ENCODE assay signal across 11 mouse cellular contexts in genomic region chr8:78720041-78720414, GRCm38 (mm10).
DNase-seq lines count a peak whose midpoint lies in the region; ATAC-seq lines count a peak whose summit lies in the region.
"Had no signal": no experiment of that assay in that cellular context is flagged by ENCODE, and none has a peak within 500 bp of the region (broad histone marks: within the 10 kb centered on the region; RNA-seq: fewer than 3 reads in every experiment).

No protein-coding gene starts in this region.

- no peak for DNase-seq in heart, adult 18-20 months
- DNase-seq in limb, embryonic 10.5 days (ENCODE audit: low spot score) = no peak
- DNase-seq in mesoderm, embryonic 11.5 days (ENCODE audit: low read depth, low spot score) = peak; percentile 34
- DNase-seq in urinary bladder, adult 18-20 months (ENCODE audit: low spot score in 2 of 2) = no peak
- DNase-seq in cerebellum, postnatal 4 days (ENCODE audit: low spot score in 2 of 2) = no peak
- DNase-seq: adrenal gland, adult 2 months; kidney, postnatal 25 days; thymus, postnatal 25 days had no signal

- 62% methylated on average over 8 of the region's 8 CpGs for WGBS in heart, embryonic 15.5 days
- WGBS in limb, embryonic 10.5 days = 65% methylated on average over 8 of the region's 8 CpGs

- H3K27ac ChIP-seq in heart, embryonic 15.5 days = peak overlapping the region; percentile 18
- H3K27ac ChIP-seq in brown adipose tissue, adult 24 weeks (replicated peaks; ENCODE audit: low read depth, low read length) = peak overlapping the region; percentile 45; the same call in 1 of the 2 replicates
- H3K27ac ChIP-seq in limb, embryonic 10.5 days = peak overlapping the region; percentile 76
- H3K27ac ChIP-seq: limb, embryonic 15.5 days had no signal

- H3K9me3 ChIP-seq in heart, embryonic 15.5 days (replicated peaks) = no peaks in the 10 kb centered on the region
- H3K9me3 ChIP-seq in limb, embryonic 10.5 days (replicated peaks) = no peaks in the 10 kb centered on the region; the same call in 1 of the 2 replicates
- H3K9me3 ChIP-seq: limb, embryonic 15.5 days had no signal

- ATAC-seq in heart, embryonic 15.5 days (replicated peaks; ENCODE audit: insufficient number of reproducible peaks, insufficient read depth, low FRiP score, low read depth) = no peak

- no peak overlapping the region for H3K4me2 ChIP-seq in heart, embryonic 15.5 days
- H3K4me2 ChIP-seq: limb, embryonic 15.5 days had no signal

- H3K36me3 ChIP-seq in heart, embryonic 15.5 days = no peaks in the 10 kb centered on the region
- H3K36me3 ChIP-seq in limb, embryonic 10.5 days = peaks cover 7% of the 10 kb centered on the region

- H3K4me1 ChIP-seq in heart, embryonic 15.5 days (replicated peaks) = peaks cover 23% of the 10 kb centered on the region
- peaks cover 14% of the 10 kb centered on the region; the same call in 1 of the 2 replicates for H3K4me1 ChIP-seq in brown adipose tissue, adult 24 weeks (ENCODE audit: control insufficient read depth, insufficient read depth, insufficient read length, low read length)
- peaks cover 16% of the 10 kb centered on the region for H3K4me1 ChIP-seq in limb, embryonic 10.5 days
- H3K4me1 ChIP-seq: limb, embryonic 15.5 days had no signal

- no peak overlapping the region for H3K4me3 ChIP-seq in heart, embryonic 15.5 days
- H3K4me3 ChIP-seq in brown adipose tissue, adult 24 weeks (ENCODE audit: insufficient read depth, low read depth, low read length) = no peak overlapping the region
- H3K4me3 ChIP-seq in limb, embryonic 10.5 days = no peak overlapping the region
- H3K4me3 ChIP-seq: limb, embryonic 15.5 days had no signal

- H3K9ac ChIP-seq in heart, embryonic 15.5 days = no peak overlapping the region
- H3K9ac ChIP-seq: limb, embryonic 15.5 days had no signal

- H3K27me3 ChIP-seq in heart, embryonic 15.5 days = no peaks in the 10 kb centered on the region
- no peaks in the 10 kb centered on the region for H3K27me3 ChIP-seq in limb, embryonic 10.5 days (ENCODE audit: low read depth, poor library complexity, severe bottlenecking)
- H3K27me3 ChIP-seq: limb, embryonic 15.5 days had no signal

Comparison
In these comparisons a context has a peak if more than half of its experiments do, and no peak if none do; other contexts are left out.
1. H3K27ac ChIP-seq: peak in every context shown above with its lines; median percentile 76 in limb, embryonic 10.5 days; 45 in brown adipose tissue, adult 24 weeks; 18 in heart, embryonic 15.5 days.